Mouse (Mus musculus) forebrain, embryonic 16.5 days (tissue): Measurements from ENCODE around the gene Dock1. TPM values are rescaled to one million over a fixed set of nuclear protein-coding genes. Genes with fewer than 3 reads are reported as not detected.

Experiments
- ATAC-seq: fragments of 200-750 bp; cut with Nextera tagmentation; 2 replicates; pipeline ENCODE4 v1.8.0; 2017; ENCODE audit warnings: mild to moderate bottlenecking, moderate library complexity
- H3K27ac ChIP-seq: fragments of 300-500 bp; sonication (generic); 2 replicates; pipeline ENCODE4 v1.5.1; 2014; ENCODE audit warnings: low read length, control low read depth
- H3K27me3 ChIP-seq: fragments of 300-500 bp; sonication (generic); replicated peaks from 2 replicates; pipeline ENCODE4 v1.6.1; 2014; ENCODE audit warnings: low read length; ENCODE audit not compliant: control insufficient read depth, insufficient read depth
- H3K36me3 ChIP-seq: fragments of 300-500 bp; sonication (generic); 2 replicates; pipeline ENCODE4 v1.6.1; 2014; ENCODE audit not compliant: control insufficient read depth, insufficient read depth
- H3K4me1 ChIP-seq: fragments of 300-500 bp; sonication (generic); replicated peaks from 2 replicates; pipeline ENCODE4 v1.6.1; 2014; ENCODE audit warnings: low read length; ENCODE audit not compliant: control insufficient read depth, insufficient read depth
- H3K4me2 ChIP-seq: fragments of 300-500 bp; sonication (generic); 2 replicates; pipeline ENCODE4 v1.6.1; 2014; ENCODE audit warnings: mild to moderate bottlenecking, low read length, control low read depth
- H3K4me3 ChIP-seq: fragments of 300-500 bp; sonication (generic); replicated peaks from 2 replicates; pipeline ENCODE4 v1.5.1; 2014; ENCODE audit warnings: mild to moderate bottlenecking, low read length, control low read depth
- H3K9ac ChIP-seq: fragments of 300-500 bp; sonication (generic); replicated peaks from 2 replicates; pipeline ENCODE4 v1.6.1; 2014; ENCODE audit warnings: low read depth, low read length, control low read depth
- H3K9me3 ChIP-seq: fragments of 300-500 bp; sonication (generic); 2 replicates; pipeline ENCODE4 v1.6.1; 2016; ENCODE audit warnings: low read length; ENCODE audit not compliant: control insufficient read depth
- WGBS: fragments of 180-500 bp; shearing (Covaris S2); extraction: QIAGEN DNeasy Blood & Tissue Kit; methylation state at CpG from one replicate; pipeline ENCODE4 v1.1.7; 2014; 5-methylcytosine and 5-hydroxymethylcytosine counted together
- polyA plus RNA-seq: library from polyadenylated mRNA; unstranded; fragments of >200 nt; fragmentation: Nextera tagmentation; extraction: Ambion mirVana; gene quantifications from 2 replicates; pipeline ENCODE4 v1.2.1, GENCODE M21; 2015

Dock1 gene
- polyA plus RNA-seq, 1 experiment from 2014 or later: 7.7 TPM

DNA sequence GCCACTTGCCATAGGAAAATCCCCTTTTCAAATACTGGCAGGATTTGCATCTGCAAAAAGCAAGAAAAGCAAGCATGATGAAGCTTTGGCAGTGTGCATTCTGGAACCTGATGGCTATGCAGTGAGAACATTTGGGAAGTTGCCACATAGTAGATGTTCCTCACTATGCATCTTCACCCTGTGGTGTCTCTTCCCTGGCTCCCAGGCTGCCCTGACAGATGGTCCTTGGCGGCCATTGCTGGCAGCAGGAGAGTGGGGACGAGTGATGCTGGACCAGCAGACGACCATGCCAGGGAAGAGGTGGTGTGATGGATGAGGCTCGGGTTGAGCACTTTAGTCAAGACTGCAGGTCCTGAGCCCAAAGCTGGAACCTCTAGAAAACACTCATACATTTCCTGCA is 462.0 kb downstream of the Dock1 start:
- Histone ChIP-seq H3K36me3 (no peaks in the 10 kb centered on the region), H3K4me2 (no peak overlapping the region), H3K9ac (no peak overlapping the region), H3K27me3 (no peaks in the 10 kb centered on the region), H3K4me1 (no peaks in the 10 kb centered on the region), H3K4me3 (no peak overlapping the region), H3K9me3 (no peaks in the 10 kb centered on the region), H3K27ac (no peak overlapping the region)
- WGBS: 84% methylated on average over 4 of the region's 4 CpGs
- ATAC-seq: no peak

DNA sequence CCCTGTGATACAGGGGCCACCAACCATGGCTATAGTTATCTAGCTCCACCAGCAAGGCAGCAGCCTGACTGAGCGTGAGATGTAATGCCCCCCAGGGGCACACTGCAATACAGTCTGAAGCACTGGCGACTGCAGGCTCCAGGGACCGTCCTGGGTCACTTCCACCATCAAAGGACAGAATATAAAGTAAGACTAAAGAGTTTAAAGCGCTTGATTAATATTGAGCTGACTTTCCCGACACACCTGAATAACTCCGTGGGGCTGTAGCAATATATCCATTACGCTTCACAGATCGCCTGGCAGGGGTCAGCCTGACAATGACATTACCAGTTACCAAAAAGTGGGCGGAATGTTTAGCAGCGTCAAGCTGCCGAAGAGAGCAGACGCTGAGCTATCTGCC is 464.2 kb downstream of the Dock1 start:
- H3K4me2 ChIP-seq: no peak overlapping the region
- no peak overlapping the region for H3K4me3 ChIP-seq
- H3K27ac ChIP-seq: no peak overlapping the region
- ATAC-seq: no peak
- no peak overlapping the region for H3K9ac ChIP-seq
- no peaks in the 10 kb centered on the region for H3K27me3 ChIP-seq
- H3K36me3 ChIP-seq: no peaks in the 10 kb centered on the region
- WGBS: 47% methylated on average over 12 of the region's 12 CpGs
- 0 out of 2 replicates have a peak, but pooled peaks cover 2% of the 10 kb centered on the region for H3K4me1 ChIP-seq
- H3K9me3 ChIP-seq: no peaks in the 10 kb centered on the region

- Histone ChIP-seq H3K36me3 (no peaks in the 10 kb centered on the region), H3K4me3 (no peak overlapping the region), H3K27ac (no peak overlapping the region), H3K4me2 (no peak overlapping the region), H3K9ac (no peak overlapping the region), H3K27me3 (no peaks in the 10 kb centered on the region), H3K9me3 (no peaks in the 10 kb centered on the region), H3K4me1 (0 out of 2 replicates have a peak, but pooled peaks cover 2% of the 10 kb centered on the region)
- WGBS: 1% methylated on average over 5 of the region's 5 CpGs
- peak; percentile 62 for ATAC-seq
Observed at GRCm38 (mm10) chr7:135139153-135139612, 468.7 kb downstream of the Dock1 start.

- Histone ChIP-seq H3K9ac (no peak overlapping the region), H3K36me3 (no peaks in the 10 kb centered on the region), H3K4me1 (no peaks in the 10 kb centered on the region), H3K27me3 (no peaks in the 10 kb centered on the region), H3K9me3 (no peaks in the 10 kb centered on the region), H3K4me3 (no peak overlapping the region), H3K27ac (no peak overlapping the region), H3K4me2 (no peak overlapping the region)
- ATAC-seq: no peak
- WGBS: 74% methylated on average over 4 of the region's 4 CpGs
Observed at GRCm38 (mm10) chr7:135144731-135145130, 474.3 kb downstream of the Dock1 start.

- Histone ChIP-seq H3K4me1 (no peaks in the 10 kb centered on the region), H3K9me3 (no peaks in the 10 kb centered on the region), H3K27ac (no peak overlapping the region), H3K36me3 (no peaks in the 10 kb centered on the region), H3K9ac (no peak overlapping the region), H3K4me2 (no peak overlapping the region), H3K4me3 (no peak overlapping the region), H3K27me3 (no peaks in the 10 kb centered on the region)
- no peak for ATAC-seq
- 87% methylated on average over 2 of the region's 2 CpGs for WGBS
Observed at GRCm38 (mm10) chr7:135150926-135151325, 480.5 kb downstream of the Dock1 start.

DNA sequence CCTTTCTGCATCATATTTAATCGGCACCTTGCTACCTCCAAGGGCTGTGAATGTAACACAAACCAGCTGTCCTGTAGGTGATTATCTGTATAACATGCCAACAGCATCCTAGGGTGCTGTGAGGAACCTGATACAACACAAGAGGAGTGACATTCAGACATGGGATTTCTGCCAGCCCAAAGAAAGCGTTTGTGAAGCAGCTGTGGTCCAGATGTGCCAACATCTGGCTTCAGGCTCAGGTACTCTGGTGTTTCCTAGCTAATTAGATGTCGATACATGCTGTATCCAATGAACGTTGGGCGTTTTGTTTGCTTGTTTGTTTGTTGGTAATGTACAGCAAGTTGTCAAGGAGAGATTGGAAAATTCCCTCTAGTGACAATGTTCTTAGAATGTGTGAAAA is 487.1 kb downstream of the Dock1 start:
- no peaks in the 10 kb centered on the region for H3K9me3 ChIP-seq
- no peak overlapping the region for H3K4me2 ChIP-seq
- no peaks in the 10 kb centered on the region for H3K36me3 ChIP-seq
- WGBS: 85% methylated on average over 5 of the region's 5 CpGs
- ATAC-seq: no peak
- no peaks in the 10 kb centered on the region for H3K27me3 ChIP-seq
- H3K4me1 ChIP-seq: no peaks in the 10 kb centered on the region
- H3K9ac ChIP-seq: no peak overlapping the region
- H3K4me3 ChIP-seq: no peak overlapping the region
- no peak overlapping the region for H3K27ac ChIP-seq

DNA sequence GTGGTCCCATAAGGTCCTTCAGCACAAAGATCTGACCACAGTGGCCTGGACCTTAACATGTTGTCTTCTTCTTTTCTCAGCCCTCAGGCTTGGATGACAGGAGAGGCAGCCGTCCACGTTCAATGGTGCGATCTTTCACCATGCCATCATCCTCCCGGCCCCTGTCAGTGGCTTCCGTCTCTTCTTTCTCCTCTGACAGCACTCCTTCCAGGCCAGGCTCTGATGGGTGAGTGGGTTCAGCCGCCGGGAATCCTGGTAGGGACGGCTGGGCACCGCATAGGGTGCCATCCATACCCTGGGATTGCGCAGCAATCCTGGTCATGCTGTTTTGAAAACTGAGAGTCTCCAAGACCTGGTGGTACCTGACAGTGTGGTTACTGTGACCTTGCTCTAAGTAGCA is 487.9 kb downstream of the Dock1 start:
- no peak overlapping the region for H3K4me3 ChIP-seq
- no peaks in the 10 kb centered on the region for H3K4me1 ChIP-seq
- no peak overlapping the region for H3K4me2 ChIP-seq
- H3K9me3 ChIP-seq: no peaks in the 10 kb centered on the region
- H3K36me3 ChIP-seq: no peaks in the 10 kb centered on the region
- no peak for ATAC-seq
- H3K9ac ChIP-seq: no peak overlapping the region
- no peak overlapping the region for H3K27ac ChIP-seq
- H3K27me3 ChIP-seq: no peaks in the 10 kb centered on the region
- 96% methylated on average over 10 of the region's 10 CpGs for WGBS

- 41% methylated on average over 4 of the region's 4 CpGs for WGBS
Observed at GRCm38 (mm10) chr7:135159606-135160005, 489.2 kb downstream of the Dock1 start.

DNA sequence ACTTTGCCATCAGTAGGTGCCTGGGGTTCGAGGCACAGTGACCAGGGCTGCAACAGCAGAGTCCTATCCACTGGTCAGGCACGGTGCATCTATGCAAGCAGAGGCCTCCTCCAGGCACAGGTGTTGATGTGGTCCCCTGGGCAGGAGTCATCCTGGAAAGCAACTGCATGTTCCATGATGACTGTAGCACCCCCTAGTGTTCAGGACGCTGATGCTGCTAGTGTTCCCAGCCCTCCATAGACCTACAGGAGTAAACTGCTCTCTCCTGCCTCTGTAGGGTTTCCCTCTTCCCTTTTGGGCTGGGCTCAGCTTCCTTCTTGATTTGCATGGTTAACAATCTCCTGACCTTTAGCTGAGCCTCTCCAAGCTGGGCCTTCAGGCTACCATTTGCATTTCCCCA is 494.7 kb downstream of the Dock1 start:
- Histone ChIP-seq H3K36me3 (no peaks in the 10 kb centered on the region), H3K4me3 (no peak overlapping the region), H3K9me3 (no peaks in the 10 kb centered on the region), H3K4me1 (no peaks in the 10 kb centered on the region), H3K27me3 (no peaks in the 10 kb centered on the region), H3K4me2 (no peak overlapping the region), H3K9ac (no peak overlapping the region), H3K27ac (no peak overlapping the region)
- no peak for ATAC-seq
- 47% methylated on average over 3 of the region's 3 CpGs for WGBS

More at GRCm38 (mm10) chr7:135159606-135160005, 489.2 kb downstream of the Dock1 start:
- H3K9me3 ChIP-seq: no peaks in the 10 kb centered on the region
- H3K36me3 ChIP-seq: no peaks in the 10 kb centered on the region
- H3K4me3 ChIP-seq: no peak overlapping the region
- H3K9ac ChIP-seq: no peak overlapping the region
- no peak overlapping the region for H3K27ac ChIP-seq
- H3K4me2 ChIP-seq: no peak overlapping the region
- H3K4me1 ChIP-seq: no peaks in the 10 kb centered on the region
- ATAC-seq: no peak
- H3K27me3 ChIP-seq: no peaks in the 10 kb centered on the region

- no peak overlapping the region for H3K9ac ChIP-seq
- H3K4me3 ChIP-seq: no peak overlapping the region
- H3K27me3 ChIP-seq: no peaks in the 10 kb centered on the region
- no peaks in the 10 kb centered on the region for H3K9me3 ChIP-seq
- 65% methylated on average over 4 of the region's 4 CpGs for WGBS
- no peak for ATAC-seq
- no peaks in the 10 kb centered on the region for H3K4me1 ChIP-seq
- H3K36me3 ChIP-seq: no peaks in the 10 kb centered on the region
- H3K27ac ChIP-seq: no peak overlapping the region
- H3K4me2 ChIP-seq: no peak overlapping the region
Observed at GRCm38 (mm10) chr7:135169936-135170335, 499.5 kb downstream of the Dock1 start.
